Mouse (Mus musculus) spleen, adult 2 months (tissue): ENCODE data around the gene D7Ertd443e.

Source experiments
- CTCF ChIP-seq: fragments of 200-500 bp; IDR thresholded peaks from 2 replicates; pipeline ENCODE4 v1.5.1; 2011; ENCODE audit warnings: mild to moderate bottlenecking, inconsistent platforms; ENCODE audit not compliant: insufficient read depth, insufficient read length, insufficient replicate concordance; ENCODE audit errors: extremely low read depth
- POLR2A ChIP-seq: fragments of 200-500 bp; IDR thresholded peaks from 2 replicates; pipeline ENCODE4 v1.6.1; 2011; ENCODE audit warnings: low read depth, low read length, inconsistent platforms

- TF ChIP-seq CTCF (no peak), POLR2A (no peak)
Measured at GRCm38 (mm10) chr7:134369241-134369640, 16.2 kb downstream of the D7Ertd443e start.
